Mouse (Mus musculus): ENCODE results near the gene Rftn1.

The Rftn1 gene

GRCm38 (mm10) chr17:50063832-50064627 is 126.4 kb downstream of the Rftn1 start:
- DNase-seq (ENCODE audit: low read depth) = no peak

- DNase-seq (ENCODE audit: low read depth) = no peak
Measured at GRCm38 (mm10) chr17:50062649-50063048, 127.8 kb downstream of the Rftn1 start.

- DNase-seq (ENCODE audit: low read depth) = no peak
Measured at GRCm38 (mm10) chr17:50061446-50061845, 129.0 kb downstream of the Rftn1 start.

- no peak for DNase-seq (ENCODE audit: low read depth)
Measured at GRCm38 (mm10) chr17:50060220-50060619, 130.3 kb downstream of the Rftn1 start.

GRCm38 (mm10) chr17:50059417-50059816 is 131.1 kb downstream of the Rftn1 start:
- DNase-seq (ENCODE audit: low read depth) = no peak

- no peak for DNase-seq (ENCODE audit: low read depth)
Measured at GRCm38 (mm10) chr17:50055154-50055756, 135.2 kb downstream of the Rftn1 start.

- DNase-seq (ENCODE audit: low read depth) = no peak
Measured at GRCm38 (mm10) chr17:50054586-50054985, 135.9 kb downstream of the Rftn1 start.

GRCm38 (mm10) chr17:50053961-50054360 is 136.5 kb downstream of the Rftn1 start:
- DNase-seq (ENCODE audit: low read depth) = no peak

- no peak for DNase-seq (ENCODE audit: low read depth)
Measured at GRCm38 (mm10) chr17:50052741-50053468, 137.6 kb downstream of the Rftn1 start.

GRCm38 (mm10) chr17:50050456-50050855 is 140.0 kb downstream of the Rftn1 start:
- no peak for DNase-seq (ENCODE audit: low read depth)

- no peak for DNase-seq (ENCODE audit: low read depth)
Measured at GRCm38 (mm10) chr17:50048209-50048608, 142.3 kb downstream of the Rftn1 start.

GRCm38 (mm10) chr17:50047182-50047581 is 143.3 kb downstream of the Rftn1 start:
- no peak for DNase-seq (ENCODE audit: low read depth)

- no peak for DNase-seq (ENCODE audit: low read depth)
Measured at GRCm38 (mm10) chr17:50040727-50041410, 149.6 kb downstream of the Rftn1 start.

GRCm38 (mm10) chr17:50037882-50038665 is 152.4 kb downstream of the Rftn1 start:
- DNase-seq (ENCODE audit: low read depth) = no peak

- no peak for DNase-seq (ENCODE audit: low read depth)
Measured at GRCm38 (mm10) chr17:50037416-50037815, 153.1 kb downstream of the Rftn1 start.

GRCm38 (mm10) chr17:50036751-50037385 is 153.6 kb downstream of the Rftn1 start:
- no peak for DNase-seq (ENCODE audit: low read depth)

- no peak for DNase-seq (ENCODE audit: low read depth)
Measured at GRCm38 (mm10) chr17:50033698-50034097, 156.8 kb downstream of the Rftn1 start.

GRCm38 (mm10) chr17:50031548-50032491 is 158.7 kb downstream of the Rftn1 start:
- DNase-seq (ENCODE audit: low read depth) = no peak

GRCm38 (mm10) chr17:50025651-50026050 is 164.8 kb downstream of the Rftn1 start:
- no peak for DNase-seq (ENCODE audit: low read depth)

GRCm38 (mm10) chr17:50025173-50025626 is 165.3 kb downstream of the Rftn1 start:
- DNase-seq (ENCODE audit: low read depth) = peak; percentile 77

All from c-Kit-positive CD71-positive TER-119-negative erythroid progenitor cells, embryonic 14.5 days (primary cell).